Mouse (Mus musculus): ENCODE data around the gene Sox2. TPM values are rescaled to one million over a fixed set of nuclear protein-coding genes. Genes with fewer than 3 reads are reported as not detected.
A peak's percentile ranks its signal among the peaks of the same experiment; 100 is the strongest.

Gene Sox2
- polyA plus RNA-seq, 1 experiment = 1.4 TPM

DNA sequence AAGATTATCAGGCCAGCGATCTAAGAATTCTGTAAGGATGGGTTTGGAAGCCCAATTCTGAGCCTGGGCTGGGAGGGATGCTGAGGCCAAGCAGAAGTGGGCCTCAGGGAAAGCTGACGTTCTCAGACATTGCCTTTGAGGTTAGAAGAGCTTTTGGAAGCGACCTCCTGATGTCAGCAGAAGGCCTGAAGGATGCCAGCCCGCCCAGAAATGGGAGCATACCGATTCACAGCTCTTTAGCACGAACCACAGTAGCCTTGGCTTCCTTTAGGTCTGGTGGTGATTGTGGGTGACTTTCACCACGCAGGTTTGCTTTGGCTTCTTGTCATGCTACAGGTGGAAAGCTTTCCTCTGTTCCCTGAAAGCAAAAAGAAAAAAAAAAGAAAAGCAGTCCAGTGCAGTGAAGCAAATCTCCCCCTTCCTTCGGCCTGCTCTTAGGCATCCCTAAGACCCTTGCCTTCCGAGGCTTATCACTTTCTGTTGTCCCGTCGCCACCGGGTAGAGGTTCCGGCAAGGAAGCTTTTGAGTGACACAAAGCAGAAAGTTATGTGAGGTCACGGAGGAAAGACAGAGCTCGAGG, 6.6 kb upstream of the Sox2 start:
- DNase-seq (ENCODE audit: low spot score) = no peak

DNA sequence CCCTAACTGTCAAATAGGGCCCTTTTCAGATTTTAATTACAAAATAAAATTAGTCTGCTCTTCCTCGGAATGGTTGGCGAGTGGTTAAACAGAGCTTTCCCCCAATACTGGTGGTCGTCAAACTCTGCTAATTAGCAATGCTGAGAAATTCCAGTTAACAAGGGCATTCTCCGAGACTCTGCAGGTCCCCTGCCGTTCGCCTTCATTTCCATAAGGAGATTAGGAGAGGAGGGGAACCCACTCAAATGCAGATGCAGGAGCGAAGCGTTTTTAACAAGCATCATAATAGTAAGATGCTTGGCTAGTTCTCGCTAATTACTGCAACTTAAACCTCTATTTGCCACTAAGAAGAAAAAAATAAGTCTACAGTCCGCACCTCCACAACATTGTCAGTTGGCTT, 4.0 kb upstream of the Sox2 start:
- DNase-seq (ENCODE audit: low spot score) = no peak

DNA sequence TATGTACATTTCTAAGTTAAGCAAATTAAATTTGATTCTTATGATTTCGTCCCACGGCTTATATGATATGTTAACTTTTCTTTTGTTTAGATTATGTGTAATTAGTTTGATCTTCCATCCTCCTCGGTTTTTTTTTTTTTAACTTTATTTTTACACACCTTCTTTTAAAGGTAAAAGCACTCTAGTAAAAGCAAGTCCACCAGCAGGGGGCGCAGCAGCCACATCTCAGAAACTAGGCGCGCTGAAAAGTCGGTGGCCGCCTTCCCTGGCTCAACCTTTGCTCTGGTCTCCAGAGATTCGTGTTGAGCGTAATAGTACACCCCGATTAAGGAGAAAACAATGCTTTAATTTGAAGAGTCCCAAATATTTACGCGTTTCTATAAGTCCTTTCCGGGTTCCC, 2.5 kb upstream of the Sox2 start:
- DNase-seq (ENCODE audit: low spot score) = peak; percentile 68

DNA sequence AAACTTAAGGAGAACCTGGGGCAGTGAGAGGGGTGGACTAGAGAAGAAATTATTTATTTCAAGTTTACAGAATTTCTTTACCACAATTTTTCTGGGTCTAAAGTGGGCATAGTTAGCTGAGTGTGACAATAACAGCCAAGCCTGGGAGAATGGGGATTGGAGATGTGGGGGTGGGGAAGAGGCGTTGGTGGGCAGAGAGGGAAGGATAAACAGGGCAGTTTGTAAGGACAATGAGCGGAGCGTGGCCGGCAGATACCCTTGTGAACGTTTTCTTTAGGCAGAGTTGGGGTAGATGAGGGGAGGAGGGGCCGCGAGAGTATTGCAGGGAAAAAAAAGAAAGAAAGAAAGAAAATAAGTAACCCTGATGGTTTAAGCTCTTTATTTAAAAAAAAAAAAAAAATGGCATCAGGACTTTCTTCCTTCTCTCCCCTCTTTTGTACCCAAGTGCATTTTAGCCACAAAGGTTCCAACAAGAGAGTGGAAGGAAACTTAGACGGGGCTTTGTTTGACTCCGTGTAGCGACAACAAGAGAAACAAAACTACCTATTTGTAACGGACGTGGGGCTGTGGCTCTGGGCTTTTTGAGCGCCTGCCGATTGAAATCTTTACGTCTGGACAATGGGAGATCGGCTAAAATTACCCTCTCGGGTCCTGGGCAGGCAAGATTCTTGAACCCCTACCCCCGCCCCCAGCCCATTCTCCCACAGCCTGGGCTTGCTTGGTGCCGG, 1.9 kb upstream of the Sox2 start:
- DNase-seq (ENCODE audit: low spot score) = no peak

DNA sequence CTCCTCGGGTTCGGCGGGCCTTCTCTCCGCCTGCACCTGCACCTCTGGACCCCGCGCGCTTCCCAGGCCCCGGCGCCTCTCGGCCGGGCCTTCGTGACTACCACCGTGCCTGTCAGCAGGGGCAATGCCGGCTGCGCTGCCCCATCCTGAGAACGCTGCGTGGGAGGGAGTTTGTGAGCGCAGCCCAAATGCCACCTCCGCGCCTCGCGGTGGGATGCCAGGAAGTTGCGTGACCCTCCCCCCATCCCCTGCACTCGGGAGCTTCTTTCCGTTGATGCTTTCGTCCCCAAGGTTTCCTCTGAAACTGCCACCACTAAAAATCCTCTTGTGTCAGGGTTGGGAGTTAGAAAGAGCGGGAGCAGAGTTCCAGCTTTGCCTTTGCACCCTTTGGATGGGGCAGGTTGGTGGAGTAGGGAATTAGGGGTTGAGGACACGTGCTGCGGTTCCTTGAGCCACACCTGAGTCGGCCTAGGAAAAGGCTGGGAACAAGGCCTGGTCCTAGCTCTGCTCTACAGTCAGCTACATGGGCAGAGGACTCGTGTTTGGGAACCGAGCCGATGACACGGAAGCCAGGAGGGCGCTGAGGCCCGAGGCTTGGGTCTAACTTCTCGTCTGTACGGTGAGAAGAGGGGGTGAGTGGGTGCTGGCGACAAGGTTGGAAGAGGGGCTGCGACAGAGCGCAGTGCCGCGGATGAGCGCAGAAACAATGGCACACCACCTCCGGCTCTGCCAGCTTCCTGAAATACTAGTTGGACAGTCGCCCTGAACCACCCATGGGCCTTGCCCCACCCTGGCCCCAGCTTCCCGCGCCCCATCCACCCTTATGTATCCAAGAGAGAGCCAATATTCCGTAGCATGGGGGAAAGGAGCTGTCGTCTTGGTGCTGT, 1.1 kb upstream of the Sox2 start:
- no peak for DNase-seq (ENCODE audit: low spot score)

DNA sequence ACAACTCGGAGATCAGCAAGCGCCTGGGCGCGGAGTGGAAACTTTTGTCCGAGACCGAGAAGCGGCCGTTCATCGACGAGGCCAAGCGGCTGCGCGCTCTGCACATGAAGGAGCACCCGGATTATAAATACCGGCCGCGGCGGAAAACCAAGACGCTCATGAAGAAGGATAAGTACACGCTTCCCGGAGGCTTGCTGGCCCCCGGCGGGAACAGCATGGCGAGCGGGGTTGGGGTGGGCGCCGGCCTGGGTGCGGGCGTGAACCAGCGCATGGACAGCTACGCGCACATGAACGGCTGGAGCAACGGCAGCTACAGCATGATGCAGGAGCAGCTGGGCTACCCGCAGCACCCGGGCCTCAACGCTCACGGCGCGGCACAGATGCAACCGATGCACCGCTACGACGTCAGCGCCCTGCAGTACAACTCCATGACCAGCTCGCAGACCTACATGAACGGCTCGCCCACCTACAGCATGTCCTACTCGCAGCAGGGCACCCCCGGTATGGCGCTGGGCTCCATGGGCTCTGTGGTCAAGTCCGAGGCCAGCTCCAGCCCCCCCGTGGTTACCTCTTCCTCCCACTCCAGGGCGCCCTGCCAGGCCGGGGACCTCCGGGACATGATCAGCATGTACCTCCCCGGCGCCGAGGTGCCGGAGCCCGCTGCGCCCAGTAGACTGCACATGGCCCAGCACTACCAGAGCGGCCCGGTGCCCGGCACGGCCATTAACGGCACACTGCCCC, 586 bp downstream of the Sox2 start:
- peak; percentile 29 for DNase-seq (ENCODE audit: low spot score)

DNA sequence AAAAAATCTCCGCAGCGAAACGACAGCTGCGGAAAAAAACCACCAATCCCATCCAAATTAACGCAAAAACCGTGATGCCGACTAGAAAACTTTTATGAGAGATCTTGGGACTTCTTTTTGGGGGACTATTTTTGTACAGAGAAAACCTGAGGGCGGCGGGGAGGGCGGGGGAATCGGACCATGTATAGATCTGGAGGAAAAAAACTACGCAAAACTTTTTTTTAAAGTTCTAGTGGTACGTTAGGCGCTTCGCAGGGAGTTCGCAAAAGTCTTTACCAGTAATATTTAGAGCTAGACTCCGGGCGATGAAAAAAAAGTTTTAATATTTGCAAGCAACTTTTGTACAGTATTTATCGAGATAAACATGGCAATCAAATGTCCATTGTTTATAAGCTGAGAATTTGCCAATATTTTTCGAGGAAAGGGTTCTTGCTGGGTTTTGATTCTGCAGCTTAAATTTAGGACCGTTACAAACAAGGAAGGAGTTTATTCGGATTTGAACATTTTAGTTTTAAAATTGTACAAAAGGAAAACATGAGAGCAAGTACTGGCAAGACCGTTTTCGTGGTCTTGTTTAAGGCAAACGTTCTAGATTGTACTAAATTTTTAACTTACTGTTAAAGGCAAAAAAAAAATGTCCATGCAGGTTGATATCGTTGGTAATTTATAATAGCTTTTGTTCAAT, 1.4 kb downstream of the Sox2 start:
- DNase-seq (ENCODE audit: low spot score) = no peak

DNA sequence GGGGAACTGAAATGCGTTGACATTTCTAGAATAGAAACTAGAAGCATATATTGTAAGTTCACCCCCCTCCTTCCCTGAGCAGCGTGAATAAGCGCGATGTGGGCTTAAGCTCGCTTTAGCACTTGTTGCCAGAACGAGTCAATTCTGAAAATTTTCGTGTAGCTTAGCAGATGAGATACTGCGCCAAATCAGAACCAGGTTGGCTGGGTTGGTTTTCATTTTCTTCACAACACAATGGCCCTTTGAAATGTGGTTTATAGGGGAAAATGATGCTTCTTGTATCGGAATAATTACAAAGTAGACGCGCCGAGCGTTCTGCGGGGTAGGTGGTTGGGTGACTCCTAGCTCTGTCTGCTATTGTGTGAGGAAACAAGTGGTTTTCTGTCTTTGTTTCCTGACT, 2.4 kb downstream of the Sox2 start:
- no peak for DNase-seq (ENCODE audit: low spot score)

DNA sequence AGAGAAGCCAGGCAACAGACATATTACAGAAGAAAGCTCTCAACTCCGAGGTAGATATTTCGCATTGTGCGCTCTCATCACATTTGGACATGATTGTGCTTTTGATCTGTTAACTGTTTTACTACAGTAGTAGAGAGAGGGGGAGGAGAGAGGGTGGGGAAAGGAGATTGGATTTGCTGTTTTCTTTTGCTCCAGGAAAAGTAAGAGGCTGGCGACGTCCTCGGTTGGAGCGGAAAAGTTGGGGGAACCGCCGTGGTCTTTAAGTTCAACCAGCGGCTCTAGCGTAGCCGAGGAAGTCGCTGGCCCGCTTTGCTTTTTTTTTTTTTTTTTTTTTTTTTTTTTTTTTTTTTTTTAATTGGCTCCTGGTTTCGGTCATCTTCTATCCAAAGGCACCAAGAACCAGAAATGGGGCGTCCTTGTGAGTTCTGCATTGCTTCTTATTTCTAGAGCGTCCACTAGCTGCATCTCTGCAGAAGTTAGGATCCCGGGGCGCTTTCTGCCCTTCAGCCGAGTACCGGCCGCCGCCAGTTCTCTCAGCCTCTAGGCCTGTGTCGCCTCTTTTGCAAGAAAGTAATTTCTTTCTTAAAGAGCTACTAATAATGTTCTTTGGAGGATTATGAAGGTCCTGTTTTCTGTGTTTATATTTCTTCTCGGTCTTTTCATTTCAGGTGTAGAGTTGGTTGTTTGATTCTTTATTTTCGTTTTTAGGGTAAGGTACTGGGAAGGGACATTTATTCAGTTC, 3.2 kb downstream of the Sox2 start:
- no peak for DNase-seq (ENCODE audit: low spot score)

DNA sequence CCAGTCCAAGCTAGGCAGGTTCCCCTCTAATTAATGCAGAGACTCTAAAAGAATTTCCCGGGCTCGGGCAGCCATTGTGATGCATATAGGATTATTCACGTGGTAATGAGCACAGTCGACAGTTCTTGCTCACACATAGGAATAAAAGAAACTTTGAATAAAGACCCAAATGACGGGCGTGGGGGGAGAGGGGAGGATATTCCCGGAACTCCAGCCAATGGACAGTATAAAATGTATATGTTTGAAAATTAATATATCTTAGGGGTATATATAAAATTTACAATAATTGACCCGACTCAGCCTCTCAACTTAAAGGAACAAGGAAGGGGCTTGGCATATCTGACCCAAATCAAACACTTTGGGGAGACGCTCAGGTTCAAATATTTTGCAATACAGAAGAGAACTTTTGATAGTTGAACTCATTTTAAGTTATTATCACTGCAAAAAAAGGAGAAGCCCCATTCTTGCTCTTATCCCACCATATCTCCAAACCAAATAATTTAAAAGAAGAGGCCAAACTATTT, 3.8 kb downstream of the Sox2 start:
- no peak for DNase-seq (ENCODE audit: low spot score)

DNA sequence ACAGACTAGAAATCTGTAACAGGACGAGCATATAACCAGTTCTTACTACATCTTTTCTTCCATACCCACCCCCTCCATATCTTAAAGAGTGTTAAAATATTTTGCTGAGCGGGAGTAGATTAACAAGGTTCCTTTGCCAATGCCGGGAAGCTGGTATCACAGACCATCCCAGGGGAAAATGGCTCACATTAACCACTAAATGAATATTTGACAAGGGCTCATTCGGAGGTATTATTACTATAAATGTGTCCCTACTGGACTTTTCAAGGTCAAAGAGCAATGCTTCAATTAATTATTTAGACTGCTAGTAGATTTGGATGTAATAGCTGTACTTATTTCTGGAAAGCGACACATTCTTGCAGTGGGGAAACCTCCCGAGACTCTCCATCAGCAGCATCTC, 4.6 kb downstream of the Sox2 start:
- DNase-seq (ENCODE audit: low spot score) = no peak

DNA sequence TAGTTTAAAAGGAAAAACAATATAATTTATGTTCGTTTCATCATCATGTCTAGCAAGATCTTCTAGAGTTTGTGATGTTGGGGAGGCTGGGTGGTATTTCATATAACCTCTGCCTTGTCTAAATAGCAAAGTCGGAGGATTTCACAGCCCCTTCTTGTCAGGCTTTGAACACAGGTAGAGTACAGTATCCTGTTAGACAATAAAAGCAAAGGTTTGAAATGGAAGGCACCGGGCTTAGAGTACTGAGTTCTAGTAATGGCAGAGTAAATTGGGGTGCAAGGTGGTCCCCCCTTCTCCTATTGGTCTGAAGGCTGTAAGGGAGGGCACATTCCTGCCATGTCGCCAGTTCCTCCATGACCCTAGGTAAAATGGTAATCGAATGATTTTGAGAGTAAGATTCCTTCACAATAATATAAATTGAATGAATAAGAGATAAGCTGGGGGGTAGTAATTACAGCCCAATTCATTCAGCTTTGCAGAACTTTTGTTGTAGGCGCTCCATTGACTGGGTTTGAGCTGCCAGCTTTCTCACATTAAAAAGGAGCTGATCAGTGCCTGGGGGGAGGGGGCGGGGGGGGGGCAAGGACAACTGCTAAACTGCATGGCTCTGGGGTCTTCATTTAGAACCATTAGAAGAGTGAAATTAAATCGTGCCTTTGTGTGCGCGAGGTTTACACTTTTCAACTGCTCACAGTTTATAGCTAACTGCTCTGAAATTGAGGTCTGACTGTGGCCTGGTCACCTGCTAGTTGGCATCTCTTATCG, 5.3 kb downstream of the Sox2 start:
- no peak for DNase-seq (ENCODE audit: low spot score)

DNA sequence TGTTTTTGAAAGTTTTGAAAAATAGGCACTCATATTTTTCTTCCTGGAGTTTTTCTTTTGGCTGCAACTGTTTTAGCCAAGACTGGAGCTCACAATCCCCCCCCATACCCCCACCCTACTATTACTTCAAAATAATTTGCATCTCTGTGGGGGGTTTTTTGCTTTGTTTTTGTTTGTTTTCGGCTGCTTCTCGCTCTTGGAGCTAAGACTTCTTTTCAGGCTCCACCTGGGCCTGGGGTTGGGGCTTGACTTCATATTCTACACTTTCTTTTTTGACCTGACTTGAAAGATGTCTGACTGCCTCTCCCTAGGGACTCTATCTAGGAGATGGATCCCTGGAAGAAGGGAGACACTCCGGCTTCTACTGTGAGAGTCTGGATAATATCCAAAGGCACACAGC, 5.9 kb downstream of the Sox2 start:
- no peak for DNase-seq (ENCODE audit: low spot score)

DNA sequence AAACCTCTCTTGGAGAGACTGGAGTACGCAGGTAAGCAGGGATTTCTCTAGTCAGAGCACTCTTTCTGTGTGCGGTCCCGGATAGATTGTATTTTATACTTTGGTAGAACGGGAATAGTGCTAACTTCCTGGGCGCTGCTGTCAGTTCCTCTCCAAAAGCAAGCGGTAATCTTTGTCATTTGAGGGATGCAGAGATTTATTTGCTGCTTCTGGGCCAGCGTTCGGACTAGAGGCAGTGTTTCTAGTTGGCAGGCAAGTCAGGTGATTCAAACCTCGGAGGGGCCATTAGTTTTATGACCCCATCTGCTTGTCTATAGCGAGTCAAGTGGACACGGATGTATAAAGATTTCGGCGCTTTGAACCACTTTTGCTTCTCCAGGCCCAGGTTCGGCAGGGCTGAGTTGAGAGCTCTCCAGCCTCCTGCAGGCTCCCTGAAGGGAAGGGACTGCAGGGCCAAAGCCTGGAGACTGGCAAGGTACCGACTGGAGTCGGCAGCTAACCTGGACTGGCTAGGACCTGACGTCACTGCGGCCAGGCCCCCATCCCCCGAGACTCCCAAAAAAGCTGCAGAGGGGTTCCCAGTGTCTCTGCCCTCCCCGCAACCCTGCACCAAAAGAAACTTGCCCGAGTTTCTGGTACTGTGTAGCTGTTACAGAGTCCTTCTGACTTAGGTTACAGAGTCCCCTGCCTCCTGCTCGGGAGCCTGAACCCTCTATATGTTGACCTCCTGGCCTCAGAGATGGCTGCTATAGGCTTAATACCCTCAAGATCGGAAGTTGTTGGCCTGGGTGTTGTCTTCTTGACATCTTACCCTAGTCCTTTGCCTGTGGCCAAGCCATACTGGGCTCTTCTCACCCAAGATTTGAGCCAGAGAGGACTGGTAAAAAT, 6.9 kb downstream of the Sox2 start:
- no peak for DNase-seq (ENCODE audit: low spot score)

DNA sequence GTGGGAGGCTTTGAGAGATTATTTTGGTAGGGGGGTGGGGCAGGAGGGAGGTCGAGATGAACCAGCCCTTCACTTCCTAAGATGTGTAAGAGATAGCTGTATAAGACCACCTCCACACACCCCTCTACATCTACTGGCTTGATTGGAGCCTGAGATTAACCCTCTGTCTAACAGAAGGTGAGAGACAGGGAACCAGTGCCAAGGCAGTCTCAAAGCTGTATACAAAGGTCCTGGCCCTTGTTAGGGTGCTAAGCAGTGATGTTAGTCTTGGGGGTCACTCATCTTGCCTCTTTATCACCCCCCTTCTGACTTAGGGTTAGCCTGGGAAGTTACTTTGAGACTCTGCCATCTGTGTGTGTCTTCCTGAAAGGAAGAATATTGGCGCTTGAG, 7.5 kb downstream of the Sox2 start:
- DNase-seq (ENCODE audit: low spot score) = no peak

DNA sequence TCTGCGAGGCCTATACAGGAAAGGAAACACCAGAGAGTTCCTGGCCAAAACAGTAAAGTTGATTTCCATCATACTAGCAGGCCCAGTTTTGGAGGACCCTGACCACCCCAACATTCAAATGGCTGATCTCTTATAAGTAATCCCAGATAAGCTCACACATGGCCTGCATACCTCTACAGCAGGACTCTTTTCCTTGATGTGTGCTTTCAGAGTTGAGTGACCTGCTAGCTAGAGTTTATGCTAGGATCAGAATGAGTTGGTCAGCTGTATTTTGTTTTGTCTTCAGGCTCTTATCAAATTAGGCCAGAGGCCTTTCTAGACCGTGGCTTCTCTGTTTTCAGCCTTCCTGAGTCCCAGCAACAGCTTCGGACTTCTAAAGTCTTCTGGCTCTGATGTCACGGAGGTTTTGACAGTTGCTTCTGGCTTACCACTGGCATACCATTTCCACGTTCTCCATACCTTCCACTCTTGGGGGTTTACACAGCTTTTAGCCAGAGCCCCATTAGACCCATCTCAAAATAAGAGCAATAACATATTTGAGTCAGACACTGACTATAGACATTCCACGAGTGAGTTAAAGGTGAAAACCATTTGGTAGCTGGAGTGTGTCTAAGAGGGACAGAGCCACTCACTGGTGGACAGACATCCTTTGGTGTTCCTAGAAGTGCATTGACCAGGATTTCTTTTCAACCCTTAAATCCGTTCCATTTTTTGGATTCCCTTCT, 8.2 kb downstream of the Sox2 start:
- DNase-seq (ENCODE audit: low spot score) = no peak

DNA sequence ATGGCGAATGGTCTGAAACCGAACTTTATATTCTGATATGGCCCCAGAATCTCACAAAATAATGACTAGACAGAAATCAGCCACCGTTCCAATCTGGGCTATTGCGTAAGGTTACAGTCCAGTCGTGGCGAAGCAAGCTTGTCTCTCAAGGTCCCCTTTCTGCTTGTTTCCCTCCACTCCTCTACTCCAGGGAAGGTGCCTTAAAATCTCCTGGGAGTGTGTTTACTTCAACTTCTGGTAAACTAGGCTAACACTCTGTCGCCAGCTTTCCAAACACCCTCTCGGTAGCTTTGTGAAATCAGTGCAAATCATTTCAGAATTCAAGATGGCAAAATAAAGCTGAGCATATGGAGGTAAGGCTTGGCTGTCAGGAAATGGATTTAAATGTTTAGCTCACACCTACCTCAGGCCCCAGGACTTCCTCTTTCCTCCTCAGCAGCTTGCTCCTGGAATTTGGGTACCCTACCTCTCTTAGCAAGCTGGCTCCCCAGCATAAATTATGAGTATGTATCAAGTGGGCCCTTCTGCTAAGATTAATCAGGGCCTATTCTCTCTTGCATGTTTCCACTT, 8.8 kb downstream of the Sox2 start:
- DNase-seq (ENCODE audit: low spot score) = no peak

DNA sequence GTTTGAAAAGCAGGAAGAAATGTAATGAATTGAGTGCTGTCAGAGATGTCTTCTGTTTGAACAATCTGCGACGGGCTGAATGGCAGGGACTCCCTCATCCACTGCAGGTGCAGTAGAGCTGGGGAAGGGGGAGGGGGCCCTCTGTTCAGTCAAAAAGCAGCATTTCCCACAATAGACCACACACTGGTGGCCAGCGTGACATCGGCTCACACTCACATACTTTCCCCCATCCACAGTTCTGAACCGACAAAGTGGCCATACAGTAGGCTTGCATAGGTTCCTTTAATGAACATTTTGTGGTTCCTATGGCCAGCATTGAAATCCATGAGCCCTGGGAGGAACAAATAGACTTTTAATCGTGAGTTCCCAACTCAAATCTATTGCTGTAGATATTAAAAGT, 9.7 kb downstream of the Sox2 start:
- DNase-seq (ENCODE audit: low spot score) = no peak
